13 mouse cellular contexts compared by ENCODE assay signal in genomic region chr8:84435370-84435769, GRCm38 (mm10).
"Had no signal": no experiment of that assay in that cellular context is flagged by ENCODE, and none has a peak within 500 bp of the region (broad histone marks: within the 10 kb centered on the region; RNA-seq: fewer than 3 reads in every experiment).

No protein-coding gene starts in this region.

- H3K4me2 ChIP-seq: limb, embryonic 12.5 days; liver, embryonic 13.5 days; lung, embryonic 15.5 days; neural tube, embryonic 13.5 days had no signal

- H3K4me1 ChIP-seq: limb, embryonic 12.5 days; liver, embryonic 13.5 days; lung, embryonic 15.5 days had no signal

- H3K9me3 ChIP-seq: limb, embryonic 12.5 days; liver, embryonic 13.5 days; lung, embryonic 15.5 days; neural tube, embryonic 13.5 days had no signal

- H3K36me3 ChIP-seq: limb, embryonic 12.5 days; liver, embryonic 13.5 days; lung, embryonic 15.5 days had no signal

- H3K4me3 ChIP-seq: limb, embryonic 12.5 days; liver, embryonic 13.5 days; lung, embryonic 15.5 days; neural tube, embryonic 13.5 days had no signal

- DNase-seq: kidney, adult 8-10 months; layer of hippocampus, postnatal 36 days; liver; liver, embryonic 13.5 days; liver, postnatal 0 days; midbrain, embryonic 14.5 days; thymus, postnatal 4 days had no signal

- H3K27me3 ChIP-seq: limb, embryonic 12.5 days; liver, embryonic 13.5 days; lung, embryonic 15.5 days; neural tube, embryonic 13.5 days had no signal

- ATAC-seq: intestine, postnatal 0 days; liver, postnatal 0 days had no signal

- H3K27ac ChIP-seq: kidney, postnatal 0 days; limb, embryonic 12.5 days; liver, embryonic 13.5 days; lung, embryonic 15.5 days; neural tube, embryonic 13.5 days; stomach, postnatal 0 days had no signal

- H3K9ac ChIP-seq: limb, embryonic 12.5 days; liver, embryonic 13.5 days; liver, postnatal 0 days; lung, embryonic 15.5 days; neural tube, embryonic 13.5 days had no signal
